Comparison of ENCODE assay signal across 27 mouse cellular contexts in genomic region chr17:85025151-85025550, GRCm38 (mm10). TPM values are rescaled to one million over a fixed set of nuclear protein-coding genes. Genes with fewer than 3 reads are reported as not detected.
DNase-seq lines count a peak whose midpoint lies in the region; ATAC-seq lines count a peak whose summit lies in the region.
"Had no signal": no experiment of that assay in that cellular context is flagged by ENCODE, and none has a peak within 500 bp of the region (broad histone marks: within the 10 kb centered on the region; RNA-seq: fewer than 3 reads in every experiment).

No protein-coding gene starts in this region.

- peak; percentile 57 for DNase-seq in heart, embryonic 10.5 days (ENCODE audit: low spot score)
- DNase-seq in heart, postnatal 25 days (ENCODE audit: low spot score): no peak
- peak; percentile 48 to 63 for DNase-seq in kidney, postnatal 25 days
- DNase-seq in lung, postnatal 36 days: peak; percentile 20
- no peak for DNase-seq in lung, postnatal 14 days
- DNase-seq: adrenal gland, postnatal 10 days; cerebellum, adult 9-10 months; cerebellum, postnatal 36 days; gastrocnemius, postnatal 10 days; kidney, adult 9 months; layer of hippocampus, adult 9-11 months; right cerebral cortex, postnatal 4 days; thymus, postnatal 4 days had no signal

- no peaks in the 10 kb centered on the region for H3K9me3 ChIP-seq in heart, embryonic 10.5 days
- H3K9me3 ChIP-seq in kidney, embryonic 14.5 days (ENCODE audit: control insufficient read depth, low read length): no peaks in the 10 kb centered on the region
- H3K9me3 ChIP-seq: forebrain, embryonic 13.5 days; G1E; heart, embryonic 12.5 days; limb, embryonic 10.5 days; limb, embryonic 15.5 days; lung, embryonic 15.5 days; midbrain, embryonic 10.5 days; neural tube, embryonic 13.5 days had no signal

- no peaks in the 10 kb centered on the region for H3K27me3 ChIP-seq in heart, embryonic 10.5 days (ENCODE audit: insufficient read depth, poor library complexity, severe bottlenecking)
- H3K27me3 ChIP-seq in kidney, embryonic 14.5 days (ENCODE audit: control insufficient read depth, insufficient read depth, low read length): no peaks in the 10 kb centered on the region
- H3K27me3 ChIP-seq: forebrain, embryonic 13.5 days; heart, embryonic 12.5 days; limb, embryonic 15.5 days; lung, embryonic 15.5 days; neural tube, embryonic 13.5 days had no signal

- H3K9ac ChIP-seq in kidney, embryonic 14.5 days (ENCODE audit: low read depth, low read length): no peak overlapping the region
- H3K9ac ChIP-seq: forebrain, embryonic 13.5 days; heart, embryonic 12.5 days; hindbrain, embryonic 14.5 days; limb, embryonic 15.5 days; lung, embryonic 15.5 days; neural tube, embryonic 13.5 days had no signal

- intact Hi-C loops in heart, postnatal 25 days (cut with DNase I): no loop called here

- no peak for ATAC-seq in kidney, embryonic 14.5 days (ENCODE audit: low FRiP score, low TSS enrichment)
- no peak for ATAC-seq in activated CD4-positive, CD25-positive, alpha-beta regulatory T cell, adult 4 months
- ATAC-seq: forebrain, embryonic 13.5 days; midbrain, embryonic 16.5 days had no signal

- no peak overlapping the region for H3K4me2 ChIP-seq in kidney, embryonic 14.5 days (replicated peaks; ENCODE audit: low read depth, low read length)
- H3K4me2 ChIP-seq: forebrain, embryonic 13.5 days; heart, embryonic 12.5 days; hindbrain, embryonic 14.5 days; limb, embryonic 15.5 days; lung, embryonic 15.5 days; neural tube, embryonic 13.5 days had no signal

- no peak overlapping the region for H3K27ac ChIP-seq in heart, embryonic 10.5 days
- no peak overlapping the region for H3K27ac ChIP-seq in kidney, embryonic 14.5 days (ENCODE audit: low read depth, low read length)
- H3K27ac ChIP-seq: forebrain, embryonic 13.5 days; hindbrain, embryonic 14.5 days; limb, embryonic 10.5 days; limb, embryonic 15.5 days; lung, embryonic 15.5 days; midbrain, embryonic 10.5 days; neural tube, embryonic 13.5 days had no signal

- no peak overlapping the region for H3K4me3 ChIP-seq in heart, embryonic 10.5 days
- H3K4me3 ChIP-seq in kidney, embryonic 14.5 days (ENCODE audit: low read length): no peak overlapping the region
- H3K4me3 ChIP-seq: forebrain, embryonic 13.5 days; heart, embryonic 12.5 days; limb, embryonic 10.5 days; limb, embryonic 15.5 days; lung, embryonic 15.5 days; midbrain, embryonic 10.5 days; neural tube, embryonic 13.5 days had no signal

- H3K4me1 ChIP-seq in heart, embryonic 10.5 days: peaks cover 2% of the 10 kb centered on the region; the same call in 1 of the 2 replicates
- no peaks in the 10 kb centered on the region; the same call in 1 of the 2 replicates for H3K4me1 ChIP-seq in kidney, embryonic 14.5 days (ENCODE audit: control insufficient read depth, insufficient read depth, low read length)
- H3K4me1 ChIP-seq: limb, embryonic 10.5 days; limb, embryonic 15.5 days; lung, embryonic 15.5 days; neural tube, embryonic 13.5 days had no signal

- H3K36me3 ChIP-seq in heart, embryonic 10.5 days: no peaks in the 10 kb centered on the region
- no peaks in the 10 kb centered on the region; the same call in 1 of the 2 replicates for H3K36me3 ChIP-seq in kidney, embryonic 14.5 days (ENCODE audit: control insufficient read depth, insufficient read depth, low read length)
- H3K36me3 ChIP-seq: heart, embryonic 12.5 days; lung, embryonic 15.5 days; neural tube, embryonic 13.5 days had no signal

- 93% methylated on average over 6 of the region's 6 CpGs for WGBS in heart, embryonic 10.5 days
- WGBS in kidney, embryonic 14.5 days: 93% methylated on average over 6 of the region's 6 CpGs

RNA-seq across cellular contexts. Expression of gene Slc3a1, which starts 3.0 kb away (rescaled TPM):
- 0.09 and 0.33 TPM in 2 replicates for polyA plus RNA-seq in heart, embryonic 10.5 days (2016; fragmentation: Nextera tagmentation; extraction: Ambion mirVana)
- not detected for total RNA-seq in heart, postnatal 25 days (2021)
- 1.0 and 2.3 TPM in 2 replicates for polyA plus RNA-seq in kidney, embryonic 14.5 days (2014; fragmentation: Nextera tagmentation; extraction: Ambion mirVana)
- under 1 TPM in 1 of 2 experiments, not detected in 1; 0.83 TPM for polyA plus RNA-seq in activated CD4-positive, CD25-positive, alpha-beta regulatory T cell, adult 4 months (2017; shearing (Covaris generic))
- total RNA-seq: hematopoietic stem cell, adult 5-6 weeks had no signal
- polyA plus RNA-seq: G1E; heart, embryonic 12.5 days; heart, postnatal 0 days had no signal

Comparison
In these comparisons a context has a peak if more than half of its experiments do, and no peak if none do; other contexts are left out.
1. DNase-seq: peak in heart, embryonic 10.5 days (single experiment), kidney, postnatal 25 days (2 of 2) and lung, postnatal 36 days (single experiment); none in heart, postnatal 25 days (single experiment) and lung, postnatal 14 days (single experiment).